Mouse (Mus musculus) embryo, embryonic 10.5 days (tissue): ENCODE results near the gene Hmox2.

Experiments used
- DNase-seq: peaks from one replicate; pipeline ENCODE4 v3.0.0-alpha.2; 2015; ENCODE audit warnings: low spot score

Gene Hmox2

GRCm38 (mm10) chr16:4725266-4725665 lies 895 bp upstream of the Hmox2 start:
- DNase-seq, result no peak

GRCm38 (mm10) chr16:4726528-4727128 lies 467 bp downstream of the Hmox2 start:
- no peak for DNase-seq

- no peak for DNase-seq
Measured at GRCm38 (mm10) chr16:4727526-4727925, 1.4 kb downstream of the Hmox2 start.

- no peak for DNase-seq
Measured at GRCm38 (mm10) chr16:4727963-4728362, 1.8 kb downstream of the Hmox2 start.

GRCm38 (mm10) chr16:4730776-4731358 lies 4.7 kb downstream of the Hmox2 start:
- DNase-seq, result no peak

- DNase-seq, result no peak
Measured at GRCm38 (mm10) chr16:4736262-4736661, 10.1 kb downstream of the Hmox2 start.

GRCm38 (mm10) chr16:4739994-4740393 lies 13.8 kb downstream of the Hmox2 start:
- no peak for DNase-seq

- DNase-seq, result no peak
Measured at GRCm38 (mm10) chr16:4742186-4742585, 16.0 kb downstream of the Hmox2 start.

GRCm38 (mm10) chr16:4752155-4752554 lies 26.0 kb downstream of the Hmox2 start:
- DNase-seq, result no peak

- DNase-seq, result no peak
Measured at GRCm38 (mm10) chr16:4754045-4754444, 27.9 kb downstream of the Hmox2 start.

GRCm38 (mm10) chr16:4756660-4757335 lies 30.6 kb downstream of the Hmox2 start:
- DNase-seq, result peak; percentile 58

- DNase-seq, result no peak
Measured at GRCm38 (mm10) chr16:4762437-4762836, 36.3 kb downstream of the Hmox2 start.

GRCm38 (mm10) chr16:4763276-4763675 lies 37.1 kb downstream of the Hmox2 start:
- peak; percentile 67 for DNase-seq

- no peak for DNase-seq
Measured at GRCm38 (mm10) chr16:4765852-4766251, 39.7 kb downstream of the Hmox2 start.

- DNase-seq, result no peak
Measured at GRCm38 (mm10) chr16:4767012-4767790, 41.0 kb downstream of the Hmox2 start.

- DNase-seq, result no peak
Measured at GRCm38 (mm10) chr16:4768719-4769118, 42.6 kb downstream of the Hmox2 start.

GRCm38 (mm10) chr16:4773289-4773970 lies 47.3 kb downstream of the Hmox2 start:
- DNase-seq, result no peak

- DNase-seq, result no peak
Measured at GRCm38 (mm10) chr16:4777171-4777904, 51.2 kb downstream of the Hmox2 start.

GRCm38 (mm10) chr16:4777905-4778609 lies 51.9 kb downstream of the Hmox2 start:
- DNase-seq, result no peak

GRCm38 (mm10) chr16:4778940-4779339 lies 52.8 kb downstream of the Hmox2 start:
- no peak for DNase-seq
